ENCODE assay signal across 10 mouse cellular contexts in the genomic region with DNA sequence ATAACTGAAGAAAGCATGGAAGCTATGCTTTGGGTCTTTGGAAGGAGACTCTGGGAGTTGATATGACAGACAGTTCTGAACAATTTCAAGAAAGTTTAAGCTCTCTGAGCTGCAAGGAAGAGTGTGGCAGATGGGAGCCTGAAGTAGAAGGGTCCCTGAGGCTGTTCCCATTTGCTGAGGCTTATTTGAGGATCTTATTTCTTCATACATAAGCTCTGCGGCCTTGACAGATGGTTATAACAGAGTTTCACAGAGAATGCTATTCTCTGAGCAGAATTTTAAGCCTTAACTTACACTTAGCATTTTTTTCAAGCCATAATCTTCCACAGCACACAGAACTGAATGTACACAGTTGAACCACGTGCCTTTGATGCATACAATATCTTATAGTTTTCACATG.
DNase-seq lines count a peak whose midpoint lies in the region.
"Had no signal": no experiment of that assay in that cellular context is flagged by ENCODE, and none has a peak within 500 bp of the region (broad histone marks: within the 10 kb centered on the region; RNA-seq: fewer than 3 reads in every experiment).

No protein-coding gene starts in this region.

- peak; percentile 26 for DNase-seq in layer of hippocampus, adult 11-12 months (ENCODE audit: low spot score)
- DNase-seq in layer of hippocampus, adult 9-10 months (ENCODE audit: low spot score): no peak
- DNase-seq in right cerebral cortex, postnatal 36 days (ENCODE audit: low spot score in 2 of 2): peak; percentile 22 to 74
- no peak for DNase-seq in right cerebral cortex, postnatal 4 days
- DNase-seq in frontal cortex, postnatal 10 days (ENCODE audit: low spot score in 2 of 2): peak; percentile 14 to 31
- DNase-seq in telencephalon, adult 2 months (ENCODE audit: low read depth, low spot score): peak; percentile 78
- no peak for DNase-seq in MN1 (ENCODE audit: low spot score)
- DNase-seq in heart, adult 9 months (ENCODE audit: low spot score in 2 of 2): no peak
- DNase-seq: midbrain, embryonic 14.5 days; thymus, adult 18-20 months had no signal

Comparison
In these comparisons a context has a peak if more than half of its experiments do, and no peak if none do; other contexts are left out.
1. DNase-seq: peak in layer of hippocampus, adult 11-12 months (single experiment), right cerebral cortex, postnatal 36 days (2 of 2), frontal cortex, postnatal 10 days (2 of 2) and telencephalon, adult 2 months (single experiment); none in layer of hippocampus, adult 9-10 months (single experiment), right cerebral cortex, postnatal 4 days (single experiment), MN1 (single experiment) and heart, adult 9 months (0 of 2).